ENCODE assay signal across 18 mouse cellular contexts in the genomic region with DNA sequence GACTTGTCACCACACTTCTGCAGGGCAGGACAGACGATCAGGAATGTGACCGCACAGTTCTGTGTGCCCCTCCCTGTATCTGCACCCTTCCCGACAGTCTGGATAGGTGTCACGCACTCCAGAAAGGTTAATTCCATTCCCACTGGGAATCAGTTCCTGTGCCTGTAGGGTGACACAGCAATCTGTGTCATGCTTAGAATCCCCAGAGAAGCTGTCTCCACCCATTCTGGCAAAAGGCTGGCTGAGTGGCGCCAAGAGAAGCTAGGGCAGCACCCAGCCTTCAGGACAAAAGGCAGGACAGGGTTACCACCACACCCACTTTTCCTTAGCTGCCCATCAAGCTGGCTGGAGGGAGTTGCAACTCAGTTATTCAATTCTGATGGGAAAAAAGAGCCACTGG. TPM values are rescaled to one million over a fixed set of nuclear protein-coding genes. Genes with fewer than 3 reads are reported as not detected.
DNase-seq lines count a peak whose midpoint lies in the region; ATAC-seq and TF ChIP-seq lines count a peak whose summit lies in the region.
"Had no signal": no experiment of that assay in that cellular context is flagged by ENCODE, and none has a peak within 500 bp of the region (broad histone marks: within the 10 kb centered on the region; RNA-seq: fewer than 3 reads in every experiment).

No protein-coding gene starts in this region.

- no peak overlapping the region for H3K27ac ChIP-seq in heart, embryonic 11.5 days (ENCODE audit: low read depth, low read length)
- H3K27ac ChIP-seq in stomach, embryonic 16.5 days (ENCODE audit: low read length) = 0 out of 2 replicates have a peak overlapping the region, but pooled peaks have one; percentile 0
- no peak overlapping the region for H3K27ac ChIP-seq in layer of hippocampus, adult 2 months
- H3K27ac ChIP-seq: embryonic facial prominence, embryonic 13.5 days; hindbrain, embryonic 10.5 days; limb, embryonic 10.5 days; liver, embryonic 15.5 days; stomach, embryonic 15.5 days had no signal

- peak; percentile 71 to 78 for DNase-seq in heart, adult 18-20 months
- peak; percentile 41 to 63 for DNase-seq in lung, adult 18-20 months
- DNase-seq in lung, adult 2 months = no peak
- DNase-seq in brain, adult 2 months (ENCODE audit: low read depth, low spot score) = peak; percentile 47
- no peak for DNase-seq in layer of hippocampus, adult 2 months (ENCODE audit: low spot score in 2 of 2)
- DNase-seq in cerebellum, adult 8-10 months = no peak
- DNase-seq: gastrocnemius, postnatal 36 days had no signal

- H3K27me3 ChIP-seq in heart, embryonic 11.5 days (ENCODE audit: control insufficient read depth, insufficient read depth, low read length) = peaks cover 30% of the 10 kb centered on the region
- H3K27me3 ChIP-seq in stomach, embryonic 16.5 days (ENCODE audit: control insufficient read depth, insufficient read depth, low read length) = peaks cover 13% of the 10 kb centered on the region

- 44% methylated on average over 5 of the region's 5 CpGs for WGBS in heart, embryonic 11.5 days (ENCODE audit: insufficient replicate concordance)
- 37% methylated on average over 5 of the region's 5 CpGs for WGBS in lung, adult 2 months
- 52% methylated on average over 5 of the region's 5 CpGs for WGBS in stomach, embryonic 16.5 days

- no peak for ATAC-seq in heart, embryonic 11.5 days (replicated peaks; ENCODE audit: insufficient number of reproducible peaks, low FRiP score, low TSS enrichment)
- no peak for ATAC-seq in stomach, embryonic 16.5 days (ENCODE audit: insufficient read depth, low FRiP score)
- ATAC-seq: inflammation-experienced regulatory T-cells, adult 6 months had no signal

- H3K4me3 ChIP-seq in heart, embryonic 11.5 days (ENCODE audit: low read depth, low read length) = no peak overlapping the region
- no peak overlapping the region for H3K4me3 ChIP-seq in lung, adult 2 months (replicated peaks; ENCODE audit: extremely low read depth, low read depth, low read length)
- no peak overlapping the region for H3K4me3 ChIP-seq in stomach, embryonic 16.5 days (replicated peaks; ENCODE audit: low read length)
- H3K4me3 ChIP-seq in layer of hippocampus, adult 2 months = no peak overlapping the region
- H3K4me3 ChIP-seq: embryonic facial prominence, embryonic 13.5 days; hindbrain, embryonic 10.5 days; limb, embryonic 10.5 days; liver, embryonic 15.5 days; stomach, embryonic 15.5 days had no signal

- no peaks in the 10 kb centered on the region for H3K4me1 ChIP-seq in heart, embryonic 11.5 days (ENCODE audit: control insufficient read depth, insufficient read depth, low read length)
- H3K4me1 ChIP-seq in lung, adult 2 months (ENCODE audit: control insufficient read depth, insufficient read depth, low read length) = no peaks in the 10 kb centered on the region
- 0 out of 2 replicates have a peak, but pooled peaks cover 3% of the 10 kb centered on the region for H3K4me1 ChIP-seq in stomach, embryonic 16.5 days (ENCODE audit: control insufficient read depth, insufficient read depth, low read length)
- H3K4me1 ChIP-seq: hindbrain, embryonic 10.5 days; limb, embryonic 10.5 days; liver, embryonic 15.5 days; stomach, embryonic 15.5 days had no signal

- no peak overlapping the region for H3K9ac ChIP-seq in heart, embryonic 11.5 days (ENCODE audit: low read depth, low read length)
- H3K9ac ChIP-seq in stomach, embryonic 16.5 days (ENCODE audit: low read length) = no peak overlapping the region
- H3K9ac ChIP-seq: embryonic facial prominence, embryonic 13.5 days; liver, embryonic 15.5 days; stomach, embryonic 15.5 days had no signal

- H3K9me3 ChIP-seq in heart, embryonic 11.5 days (replicated peaks; ENCODE audit: control insufficient read depth, low read length) = no peaks in the 10 kb centered on the region
- no peaks in the 10 kb centered on the region for H3K9me3 ChIP-seq in stomach, embryonic 16.5 days (replicated peaks; ENCODE audit: control insufficient read depth, low read length)
- H3K9me3 ChIP-seq: embryonic facial prominence, embryonic 13.5 days; hindbrain, embryonic 10.5 days; limb, embryonic 10.5 days; liver, embryonic 15.5 days; stomach, embryonic 15.5 days had no signal

- no peak for TF ChIP-seq CTCF in lung, adult 2 months (IDR thresholded peaks at IDR 0.05; ENCODE audit: insufficient read depth, low read length)
- TF ChIP-seq CTCF in layer of hippocampus, adult 2 months (conservative IDR thresholded peaks at IDR 0.05) = no peak

- H3K4me2 ChIP-seq in heart, embryonic 11.5 days = no peak overlapping the region
- H3K4me2 ChIP-seq in stomach, embryonic 16.5 days (ENCODE audit: low read depth, low read length) = no peak overlapping the region
- H3K4me2 ChIP-seq: embryonic facial prominence, embryonic 13.5 days; liver, embryonic 15.5 days; stomach, embryonic 15.5 days had no signal

- no peaks in the 10 kb centered on the region for H3K36me3 ChIP-seq in heart, embryonic 11.5 days (ENCODE audit: control insufficient read depth, insufficient read depth, low read length)
- H3K36me3 ChIP-seq in stomach, embryonic 16.5 days (ENCODE audit: control insufficient read depth, insufficient read depth, low read length) = no peaks in the 10 kb centered on the region
- H3K36me3 ChIP-seq: embryonic facial prominence, embryonic 13.5 days; hindbrain, embryonic 10.5 days; limb, embryonic 10.5 days; liver, embryonic 15.5 days; stomach, embryonic 15.5 days had no signal

- no peak for TF ChIP-seq POLR2A in lung, adult 2 months (IDR thresholded peaks at IDR 0.05; ENCODE audit: borderline replicate concordance, extremely low read depth, low read depth, low read length)

RNA-seq across cellular contexts. Expression of a gene that starts 6.6 kb away (rescaled TPM):
- total RNA-seq in heart, adult 18-20 months (2021) = 10 to 100 TPM; 15.6 to 19.0 TPM
- polyA plus RNA-seq in heart, embryonic 11.5 days (2014; fragmentation: Nextera tagmentation; extraction: Ambion mirVana) = 1.2 and 1.8 TPM in 2 replicates
- polyA plus RNA-seq in lung, adult 2 months (2012; rRNA removed) = 8.7 and 10.9 TPM in 2 replicates
- polyA plus RNA-seq in stomach, embryonic 16.5 days (2015; fragmentation: Nextera tagmentation; extraction: Ambion mirVana) = 143 and 246 TPM in 2 replicates
- 10 to 100 TPM; 84.9 to 92.5 TPM for total RNA-seq in layer of hippocampus, adult 2 months (2021)
- total RNA-seq: common myeloid progenitor, adult 5-6 weeks; megakaryocyte-erythroid progenitor cell, adult 5-6 weeks; MEL had no signal
- polyA plus RNA-seq: inflammation-experienced regulatory T-cells, adult 6 months had no signal

Comparison
In these comparisons a context has a peak if more than half of its experiments do, and no peak if none do; other contexts are left out.
1. DNase-seq: peak in heart, adult 18-20 months (2 of 2), lung, adult 18-20 months (2 of 2) and brain, adult 2 months (single experiment); none in lung, adult 2 months (single experiment), layer of hippocampus, adult 2 months (0 of 2) and cerebellum, adult 8-10 months (single experiment).
2. RNA of a gene that starts 6.6 kb away (polyA plus RNA-seq): 143 to 246 TPM in stomach, embryonic 16.5 days; 8.7 to 10.9 TPM in lung, adult 2 months and 1.2 to 1.8 TPM in heart, embryonic 11.5 days; every median in the first group is over 10 times any median in the second.